Mouse (Mus musculus): ENCODE results near the gene Rhot2. TPM values are rescaled to one million over a fixed set of nuclear protein-coding genes. Genes with fewer than 3 reads are reported as not detected.

The Rhot2 gene
- polyA plus RNA-seq, 1 experiment: 121 TPM

DNA sequence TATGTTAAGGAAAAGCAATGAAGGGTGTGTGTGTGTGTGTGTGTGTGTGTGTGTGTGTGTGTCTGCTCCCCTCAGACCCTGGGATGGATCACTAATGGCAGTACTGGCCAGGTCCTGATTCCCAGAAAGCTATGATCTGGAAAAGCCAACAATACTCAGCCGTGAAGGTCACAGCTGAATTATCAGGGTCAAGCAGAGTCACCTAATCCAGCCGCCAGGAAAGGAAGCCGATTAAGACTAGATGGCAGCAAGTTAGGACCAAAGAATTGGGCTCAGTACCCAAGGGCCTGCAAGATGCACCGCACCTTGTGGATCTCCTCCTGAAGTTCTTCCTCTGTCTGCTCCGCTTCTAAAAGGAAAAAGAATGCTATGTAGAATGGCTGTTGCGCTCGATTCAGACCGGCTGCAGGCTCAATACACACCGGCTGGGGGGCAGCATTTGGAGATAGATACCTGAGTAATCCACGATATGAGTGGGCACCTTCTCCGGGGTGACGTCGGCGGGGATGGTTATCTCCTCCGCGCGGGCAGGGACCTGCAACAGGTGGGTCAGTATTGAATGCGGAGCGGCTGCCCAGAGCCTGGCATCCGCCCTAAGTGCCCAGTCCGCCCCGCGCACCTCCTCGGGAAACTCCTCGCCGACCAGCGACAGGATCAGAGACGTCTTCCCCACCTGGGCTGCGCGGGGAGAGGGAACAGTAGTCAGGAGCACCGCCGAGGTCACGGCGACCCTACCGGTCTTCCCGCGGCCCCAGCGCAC, 835 bp downstream of the Rhot2 start:
- TF ChIP-seq POLR2A (IDR thresholded peaks at IDR 0.05; ENCODE audit: borderline replicate concordance, insufficient read depth, low read length) (no peak), CTCF (IDR thresholded peaks at IDR 0.05; ENCODE audit: borderline replicate concordance, insufficient read depth, low read depth, low read length) (no peak)
- Histone ChIP-seq H3K4me3 (replicated peaks; ENCODE audit: insufficient read depth, low read depth, low read length) (peak overlapping the region; percentile 78), H3K4me1 (ENCODE audit: control insufficient read depth, insufficient read depth, low read length) (peaks cover 12% of the 10 kb centered on the region), H3K27ac (ENCODE audit: insufficient read depth, low read length) (peak overlapping the region; percentile 59), H3K27me3 (ENCODE audit: control insufficient read depth, insufficient read depth, low read length) (no peaks in the 10 kb centered on the region)
- DNase-seq: peak in 1 of 2 experiments; percentile 56
- 2% methylated on average over 38 of the region's 38 CpGs for WGBS

GRCm38 (mm10) chr17:25843122-25843521, 1.5 kb downstream of the Rhot2 start:
- no peak for TF ChIP-seq CTCF (IDR thresholded peaks at IDR 0.05; ENCODE audit: borderline replicate concordance, insufficient read depth, low read depth, low read length)
- no peak for TF ChIP-seq POLR2A (IDR thresholded peaks at IDR 0.05; ENCODE audit: borderline replicate concordance, insufficient read depth, low read length)
- DNase-seq: no peak
- peak overlapping the region; percentile 78 for H3K4me3 ChIP-seq (replicated peaks; ENCODE audit: insufficient read depth, low read depth, low read length)
- no peaks in the 10 kb centered on the region for H3K27me3 ChIP-seq (ENCODE audit: control insufficient read depth, insufficient read depth, low read length)
- peaks cover 12% of the 10 kb centered on the region for H3K4me1 ChIP-seq (ENCODE audit: control insufficient read depth, insufficient read depth, low read length)
- WGBS: 35% methylated on average over 4 of the region's 4 CpGs
- H3K27ac ChIP-seq (ENCODE audit: insufficient read depth, low read length): no peak overlapping the region

GRCm38 (mm10) chr17:25842509-25842908, 2.1 kb downstream of the Rhot2 start:
- Histone ChIP-seq H3K4me1 (ENCODE audit: control insufficient read depth, insufficient read depth, low read length) (peaks cover 14% of the 10 kb centered on the region), H3K4me3 (replicated peaks; ENCODE audit: insufficient read depth, low read depth, low read length) (no peak overlapping the region), H3K27ac (ENCODE audit: insufficient read depth, low read length) (no peak overlapping the region), H3K27me3 (ENCODE audit: control insufficient read depth, insufficient read depth, low read length) (no peaks in the 10 kb centered on the region)
- no peak for DNase-seq
- TF ChIP-seq POLR2A (IDR thresholded peaks at IDR 0.05; ENCODE audit: borderline replicate concordance, insufficient read depth, low read length): no peak
- no peak for TF ChIP-seq CTCF (IDR thresholded peaks at IDR 0.05; ENCODE audit: borderline replicate concordance, insufficient read depth, low read depth, low read length)
- WGBS: 45% methylated on average over 3 of the region's 3 CpGs

DNA sequence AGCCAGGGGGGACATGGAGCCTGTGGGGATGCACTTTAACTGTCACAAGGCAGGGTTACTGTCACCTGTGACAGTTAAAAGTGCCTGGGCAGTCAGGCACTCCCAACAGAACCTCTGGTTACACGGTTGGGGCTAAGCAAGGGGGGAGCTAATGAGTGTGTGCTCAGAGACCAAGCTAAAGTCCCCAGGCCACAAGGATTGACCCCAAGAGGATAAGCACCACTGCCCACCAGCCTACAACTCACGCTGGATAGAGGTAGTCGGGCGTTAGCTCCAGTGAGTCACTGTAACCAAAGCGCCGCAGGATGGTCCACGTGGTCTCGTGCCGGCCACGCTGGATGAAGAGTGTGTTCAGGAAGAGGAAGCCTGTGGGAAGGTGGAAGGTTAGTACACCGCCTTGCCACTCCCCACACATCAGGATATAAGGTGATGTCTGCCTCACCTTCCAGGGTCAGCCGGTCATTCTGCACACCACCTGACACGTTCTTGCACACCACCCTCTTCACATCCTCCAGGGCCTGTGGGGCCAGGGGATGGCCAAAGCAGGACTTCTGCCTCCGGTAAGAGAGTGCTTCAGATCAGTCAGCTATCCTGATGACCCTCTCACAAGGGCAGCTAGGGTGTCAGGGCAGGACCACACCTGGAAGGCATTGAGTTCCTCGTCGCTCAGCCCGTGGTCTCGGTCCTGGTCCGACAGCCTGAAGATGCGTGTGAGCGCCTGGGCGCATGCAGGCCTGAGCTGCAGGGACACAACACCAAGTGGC, 3.4 kb downstream of the Rhot2 start, which contains the start of gene Gm20683:
Gene Gm20683, minus strand, starts transcription at position 647 of the 764 bp plus-strand sequence.
- 93% methylated on average over 22 of the region's 22 CpGs for WGBS
- peaks cover 19% of the 10 kb centered on the region for H3K4me1 ChIP-seq (ENCODE audit: control insufficient read depth, insufficient read depth, low read length)

DNA sequence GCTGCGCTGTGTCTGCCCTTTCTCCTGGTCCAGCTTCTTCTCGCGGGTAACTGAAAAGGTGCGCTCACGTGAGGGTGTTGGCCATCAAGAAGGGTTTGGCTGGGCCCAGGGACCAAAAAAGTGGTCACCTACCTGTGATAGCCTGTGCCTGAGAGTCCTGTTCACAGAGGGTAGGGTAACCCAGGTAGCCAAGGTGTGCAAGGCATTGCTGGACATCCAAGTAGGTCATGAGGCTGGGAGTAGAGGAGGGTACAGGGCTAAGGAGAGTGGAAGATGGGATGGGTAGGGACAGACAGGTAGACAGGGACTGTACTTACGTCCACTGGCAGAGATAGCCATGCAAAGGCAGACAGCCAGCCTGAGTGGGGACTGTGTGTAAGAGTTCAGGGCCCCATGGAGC, 4.1 kb downstream of the Rhot2 start:
- TF ChIP-seq CTCF (IDR thresholded peaks at IDR 0.05; ENCODE audit: borderline replicate concordance, insufficient read depth, low read depth, low read length) (no peak), POLR2A (IDR thresholded peaks at IDR 0.05; ENCODE audit: borderline replicate concordance, insufficient read depth, low read length) (no peak)
- H3K4me1 ChIP-seq (ENCODE audit: control insufficient read depth, insufficient read depth, low read length): peaks cover 27% of the 10 kb centered on the region
- H3K27ac ChIP-seq (ENCODE audit: insufficient read depth, low read length): no peak overlapping the region
- no peak overlapping the region for H3K4me3 ChIP-seq (replicated peaks; ENCODE audit: insufficient read depth, low read depth, low read length)
- no peak for DNase-seq
- no peaks in the 10 kb centered on the region for H3K27me3 ChIP-seq (ENCODE audit: control insufficient read depth, insufficient read depth, low read length)
- 95% methylated on average over 6 of the region's 6 CpGs for WGBS

More for the DNA sequence above, 3.4 kb downstream of the Rhot2 start, which contains the start of gene Gm20683:
- H3K27ac ChIP-seq (ENCODE audit: insufficient read depth, low read length): no peak within 1 kb of the TSS
- no peaks in the 10 kb centered on the region for H3K27me3 ChIP-seq (ENCODE audit: control insufficient read depth, insufficient read depth, low read length)
- TF ChIP-seq POLR2A (IDR thresholded peaks at IDR 0.05; ENCODE audit: borderline replicate concordance, insufficient read depth, low read length) (no peak), CTCF (IDR thresholded peaks at IDR 0.05; ENCODE audit: borderline replicate concordance, insufficient read depth, low read depth, low read length) (no peak)
- no peak within 1 kb of the TSS for H3K4me3 ChIP-seq (replicated peaks; ENCODE audit: insufficient read depth, low read depth, low read length)
- DNase-seq: no peak

DNA sequence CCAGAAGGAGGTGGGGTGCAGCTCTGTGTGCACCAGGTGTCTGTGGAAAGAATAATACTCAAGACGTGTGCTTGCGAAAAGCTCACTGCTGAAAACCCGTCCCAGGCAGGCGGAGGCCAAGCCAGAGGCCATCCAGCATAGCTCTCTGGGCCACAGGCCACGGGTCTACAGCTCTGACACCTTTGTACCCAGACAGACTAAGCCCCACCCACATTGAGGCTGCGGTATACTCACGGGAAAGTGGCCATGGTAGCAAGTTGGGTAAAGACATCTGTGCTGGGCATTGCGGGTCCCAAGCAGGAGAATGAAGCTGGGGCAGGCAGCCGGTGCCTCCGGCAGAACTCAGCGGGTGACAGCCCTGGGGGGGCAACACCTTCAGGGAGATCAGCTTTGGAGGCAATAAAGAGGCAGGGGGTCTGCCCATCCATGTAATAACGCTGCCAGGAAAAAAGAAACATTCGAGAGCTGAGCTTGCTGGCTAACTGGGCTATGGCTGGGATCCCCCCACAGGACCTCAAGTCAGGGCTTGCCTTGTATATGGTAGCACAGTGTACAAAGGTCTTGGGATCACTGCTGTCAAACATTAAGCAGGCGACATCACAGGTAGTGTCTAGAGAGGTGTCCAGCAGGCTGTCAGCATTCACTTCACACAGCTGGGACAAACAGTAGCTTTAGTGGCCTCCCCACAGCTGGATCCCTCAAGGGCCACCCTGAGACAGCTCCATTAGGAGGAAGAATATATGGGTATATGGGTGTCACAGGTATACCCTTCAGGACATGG, 5.0 kb downstream of the Rhot2 start:
- WGBS: 79% methylated on average over 14 of the region's 14 CpGs
- H3K4me3 ChIP-seq (replicated peaks; ENCODE audit: insufficient read depth, low read depth, low read length): no peak overlapping the region
- H3K27me3 ChIP-seq (ENCODE audit: control insufficient read depth, insufficient read depth, low read length): no peaks in the 10 kb centered on the region
- peaks cover 30% of the 10 kb centered on the region for H3K4me1 ChIP-seq (ENCODE audit: control insufficient read depth, insufficient read depth, low read length)
- TF ChIP-seq POLR2A (IDR thresholded peaks at IDR 0.05; ENCODE audit: borderline replicate concordance, insufficient read depth, low read length) (no peak), CTCF (IDR thresholded peaks at IDR 0.05; ENCODE audit: borderline replicate concordance, insufficient read depth, low read depth, low read length) (no peak)
- no peak overlapping the region for H3K27ac ChIP-seq (ENCODE audit: insufficient read depth, low read length)
- no peak for DNase-seq

DNA sequence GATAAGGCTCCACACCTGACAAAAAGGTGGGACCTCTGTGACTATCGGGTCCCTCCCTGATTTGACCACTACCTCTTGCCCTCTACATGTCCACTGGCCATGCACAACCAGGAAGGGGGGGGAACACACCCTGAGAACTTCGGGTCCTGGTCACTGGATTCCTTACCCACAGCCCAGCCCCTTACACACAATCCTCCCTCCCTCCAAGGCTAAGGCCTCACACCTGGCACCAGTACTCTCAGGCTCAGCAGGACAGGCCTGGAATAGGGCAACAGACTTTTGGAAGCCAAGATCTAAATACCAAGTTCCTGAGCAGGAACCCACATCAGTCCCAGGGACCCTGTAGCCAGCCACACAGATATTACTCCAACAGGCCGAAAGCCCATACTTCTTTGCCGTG, 5.7 kb downstream of the Rhot2 start:
- Histone ChIP-seq H3K27ac (ENCODE audit: insufficient read depth, low read length) (no peak overlapping the region), H3K4me3 (replicated peaks; ENCODE audit: insufficient read depth, low read depth, low read length) (no peak overlapping the region), H3K4me1 (ENCODE audit: control insufficient read depth, insufficient read depth, low read length) (peaks cover 36% of the 10 kb centered on the region), H3K27me3 (ENCODE audit: control insufficient read depth, insufficient read depth, low read length) (no peaks in the 10 kb centered on the region)
- no peak for DNase-seq
- TF ChIP-seq POLR2A (IDR thresholded peaks at IDR 0.05; ENCODE audit: borderline replicate concordance, insufficient read depth, low read length): no peak
- WGBS: 85% methylated on average over 4 of the region's 4 CpGs
